Mouse (Mus musculus): ENCODE measurements around the gene Rab10.
A peak's percentile ranks its signal among the peaks of the same experiment; 100 is the strongest.

Rab10 gene

GRCm38 (mm10) chr12:3291038-3291437 is 18.7 kb downstream of the Rab10 start:
- DNase-seq: no peak

- no peak for DNase-seq
Observed at GRCm38 (mm10) chr12:3288440-3288839, 21.3 kb downstream of the Rab10 start.

- DNase-seq: no peak
Observed at GRCm38 (mm10) chr12:3285919-3286318, 23.9 kb downstream of the Rab10 start.

GRCm38 (mm10) chr12:3285377-3285776 is 24.4 kb downstream of the Rab10 start:
- DNase-seq: no peak

GRCm38 (mm10) chr12:3284463-3284862 is 25.3 kb downstream of the Rab10 start:
- no peak for DNase-seq

- DNase-seq: no peak
Observed at GRCm38 (mm10) chr12:3283829-3284440, 25.8 kb downstream of the Rab10 start.

GRCm38 (mm10) chr12:3282954-3283353 is 26.8 kb downstream of the Rab10 start:
- no peak for DNase-seq

- DNase-seq: no peak
Observed at GRCm38 (mm10) chr12:3282520-3282919, 27.2 kb downstream of the Rab10 start.

- no peak for DNase-seq
Observed at GRCm38 (mm10) chr12:3278880-3279339, 30.9 kb downstream of the Rab10 start.

- no peak for DNase-seq
Observed at GRCm38 (mm10) chr12:3270818-3271217, 39.0 kb downstream of the Rab10 start.

GRCm38 (mm10) chr12:3267397-3267796 is 42.4 kb downstream of the Rab10 start:
- no peak for DNase-seq

GRCm38 (mm10) chr12:3265188-3265587 is 44.6 kb downstream of the Rab10 start:
- DNase-seq: no peak

- DNase-seq: no peak
Observed at GRCm38 (mm10) chr12:3264449-3264848, 45.3 kb downstream of the Rab10 start.

GRCm38 (mm10) chr12:3261596-3261995 is 48.2 kb downstream of the Rab10 start:
- no peak for DNase-seq

GRCm38 (mm10) chr12:3255966-3256365 is 53.8 kb downstream of the Rab10 start:
- no peak for DNase-seq

GRCm38 (mm10) chr12:3255435-3255834 is 54.3 kb downstream of the Rab10 start:
- DNase-seq: no peak

- no peak for DNase-seq
Observed at GRCm38 (mm10) chr12:3253591-3253990, 56.2 kb downstream of the Rab10 start.

GRCm38 (mm10) chr12:3246091-3246490 is 63.7 kb downstream of the Rab10 start:
- DNase-seq: no peak

GRCm38 (mm10) chr12:3239544-3239943 is 70.2 kb downstream of the Rab10 start:
- DNase-seq: no peak

GRCm38 (mm10) chr12:3238361-3239051 is 71.3 kb downstream of the Rab10 start:
- DNase-seq: peak; percentile 52

- peak; percentile 59 for DNase-seq
Observed at GRCm38 (mm10) chr12:3237799-3238198, 72.0 kb downstream of the Rab10 start.

GRCm38 (mm10) chr12:3236831-3237681 is 72.7 kb downstream of the Rab10 start:
- DNase-seq: peak; percentile 87

- DNase-seq: peak; percentile 78
Observed at GRCm38 (mm10) chr12:3236163-3236641, 73.6 kb downstream of the Rab10 start.
